Mouse (Mus musculus) kidney, postnatal 0 days (tissue): Measurements from ENCODE around the gene Sema3f. TPM values are rescaled to one million over a fixed set of nuclear protein-coding genes. Genes with fewer than 3 reads are reported as not detected.
A peak's percentile ranks its signal among the peaks of the same experiment; 100 is the strongest.

ENCODE experiments used
- ATAC-seq: fragments of 200-750 bp; cut with Nextera tagmentation; replicated peaks from 2 replicates; pipeline ENCODE4 v1.8.0; 2017; ENCODE audit warnings: low read depth, moderate number of reproducible peaks, moderate TSS enrichment, moderate library complexity; ENCODE audit not compliant: low FRiP score
- DNase-seq: peaks from one replicate; pipeline ENCODE4 v3.0.0-alpha.2; 2016; ENCODE audit warnings: low spot score
- H3K27ac ChIP-seq: fragments of 300-500 bp; sonication (generic); 2 replicates; pipeline ENCODE4 v1.5.1; 2014; ENCODE audit warnings: mild to moderate bottlenecking
- H3K27me3 ChIP-seq: fragments of 300-500 bp; sonication (generic); 2 replicates; pipeline ENCODE4 v1.6.1; 2014; ENCODE audit warnings: low read length, mixed read lengths; ENCODE audit not compliant: insufficient read depth
- H3K36me3 ChIP-seq: fragments of 300-500 bp; sonication (generic); 2 replicates; pipeline ENCODE4 v1.6.1; 2014; ENCODE audit warnings: low read length, mixed read lengths; ENCODE audit not compliant: insufficient read depth
- H3K4me1 ChIP-seq: fragments of 300-500 bp; sonication (generic); replicated peaks from 2 replicates; pipeline ENCODE4 v1.6.1; 2014; ENCODE audit warnings: antibody characterized with exemption, low read length, mixed read lengths; ENCODE audit not compliant: insufficient read depth
- H3K4me2 ChIP-seq: fragments of 300-500 bp; sonication (generic); 2 replicates; pipeline ENCODE4 v1.6.1; 2014; ENCODE audit warnings: mild to moderate bottlenecking, low read length, moderate library complexity, mixed read lengths
- H3K4me3 ChIP-seq: fragments of 300-500 bp; sonication (generic); replicated peaks from 2 replicates; pipeline ENCODE4 v1.5.1; 2014; ENCODE audit warnings: low read depth, low read length
- H3K9ac ChIP-seq: fragments of 300-500 bp; sonication (generic); 2 replicates; pipeline ENCODE4 v1.6.1; 2014; ENCODE audit warnings: low read depth, low read length
- H3K9me3 ChIP-seq: fragments of 300-500 bp; sonication (generic); replicated peaks from 2 replicates; pipeline ENCODE4 v1.6.1; 2016; ENCODE audit warnings: low read length, inconsistent platforms, mixed read lengths
- CTCF ChIP-seq: IDR thresholded peaks from 2 replicates; pipeline ENCODE4 v1.5.1; 2016; ENCODE audit warnings: antibody characterized with exemption, low read depth, mild to moderate bottlenecking, moderate library complexity
- WGBS: fragments of 180-500 bp; shearing (Covaris S2); extraction: QIAGEN DNeasy Blood & Tissue Kit; methylation state at CpG from one replicate; pipeline ENCODE4 v1.1.7; 2014; 5-methylcytosine and 5-hydroxymethylcytosine counted together
- polyA plus RNA-seq: library from polyadenylated mRNA; unstranded; fragments of >200 nt; fragmentation: Nextera tagmentation; extraction: Ambion mirVana; gene quantifications from 2 replicates; pipeline ENCODE4 v1.2.1, GENCODE M21; 2015

The Sema3f gene
- polyA plus RNA-seq, 1 experiment from 2014 or later, result 16.2 TPM

DNA sequence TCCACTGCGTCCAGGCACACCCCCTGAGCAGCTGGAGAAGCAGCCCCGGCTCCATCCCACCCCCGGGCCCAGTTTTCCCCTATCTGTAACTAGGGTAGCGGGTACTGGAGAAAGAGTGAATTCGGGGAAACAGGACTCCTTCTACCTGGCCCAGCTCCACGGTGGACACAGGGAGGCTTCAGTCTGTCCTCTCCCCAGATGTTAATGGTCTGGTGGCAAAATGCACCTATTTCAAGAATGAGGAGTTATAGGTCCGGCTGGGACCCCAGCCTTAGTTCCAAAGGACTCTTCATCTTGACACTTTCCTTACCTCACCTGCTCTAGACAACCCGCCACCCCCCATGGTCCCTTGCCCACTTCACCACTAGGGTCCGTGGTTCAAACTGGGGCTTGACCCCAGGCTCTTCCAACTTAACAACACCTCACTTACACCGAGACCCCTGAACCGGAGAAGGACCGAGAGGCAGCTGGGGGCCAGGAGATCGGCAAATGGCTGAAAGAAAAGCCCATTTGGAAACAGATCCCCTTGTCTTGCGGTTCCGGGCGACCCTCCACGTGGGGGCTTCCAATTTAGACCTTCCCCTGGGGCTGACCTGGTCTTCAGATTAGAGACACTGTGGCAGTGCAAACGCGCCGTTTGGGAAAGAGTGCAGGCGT, 1.7 kb downstream of the Sema3f start:
- Histone ChIP-seq H3K27ac (peak overlapping the region; percentile 89), H3K4me3 (peak overlapping the region; percentile 75), H3K9ac (peak overlapping the region; percentile 93), H3K9me3 (no peaks in the 10 kb centered on the region), H3K4me2 (peak overlapping the region; percentile 97), H3K36me3 (no peaks in the 10 kb centered on the region; the same call in 1 of the 2 replicates), H3K4me1 (peaks cover 39% of the 10 kb centered on the region), H3K27me3 (no peaks in the 10 kb centered on the region)
- ATAC-seq (no peak), DNase-seq (no peak)
- WGBS, result 3% methylated on average over 21 of the region's 21 CpGs
- no peak; the same call in 1 of the 2 replicates for TF ChIP-seq CTCF

DNA sequence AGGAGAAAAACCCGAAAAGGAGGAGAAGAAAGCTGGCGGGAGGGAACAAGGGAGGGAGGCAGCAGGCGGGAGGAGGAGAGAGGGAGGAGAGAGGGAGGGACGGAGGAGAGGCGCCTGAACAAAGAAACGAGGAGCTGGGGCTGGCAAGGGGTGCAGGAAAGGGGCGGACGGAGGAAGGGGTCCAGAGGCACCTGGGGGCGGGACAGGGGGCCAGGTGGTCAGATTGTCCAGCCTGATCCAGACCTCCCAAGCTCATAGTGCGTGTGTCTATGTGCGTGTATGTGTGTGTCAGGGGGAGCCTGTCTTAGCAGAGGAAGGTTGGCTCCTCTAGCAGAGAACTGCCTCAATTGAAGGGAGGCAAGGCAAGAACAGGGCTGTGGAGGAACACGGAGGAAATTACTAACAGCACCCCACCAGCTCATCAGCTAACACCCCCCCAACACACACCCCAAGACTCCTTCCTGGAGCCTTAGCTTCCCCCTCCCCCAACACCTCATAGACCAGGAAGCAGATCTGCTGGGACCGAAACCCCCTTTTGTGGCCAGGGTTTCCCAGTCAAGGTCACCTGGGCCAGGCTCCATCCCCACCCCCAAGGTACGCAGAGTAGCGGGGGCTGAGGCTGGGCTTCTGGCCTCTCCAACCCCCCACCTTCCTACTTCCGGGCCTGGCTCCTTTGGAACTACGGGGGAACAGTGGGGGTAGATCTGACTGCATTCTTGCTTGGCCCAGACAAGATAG, 2.4 kb downstream of the Sema3f start:
- DNase-seq, result peak; percentile 69

DNA sequence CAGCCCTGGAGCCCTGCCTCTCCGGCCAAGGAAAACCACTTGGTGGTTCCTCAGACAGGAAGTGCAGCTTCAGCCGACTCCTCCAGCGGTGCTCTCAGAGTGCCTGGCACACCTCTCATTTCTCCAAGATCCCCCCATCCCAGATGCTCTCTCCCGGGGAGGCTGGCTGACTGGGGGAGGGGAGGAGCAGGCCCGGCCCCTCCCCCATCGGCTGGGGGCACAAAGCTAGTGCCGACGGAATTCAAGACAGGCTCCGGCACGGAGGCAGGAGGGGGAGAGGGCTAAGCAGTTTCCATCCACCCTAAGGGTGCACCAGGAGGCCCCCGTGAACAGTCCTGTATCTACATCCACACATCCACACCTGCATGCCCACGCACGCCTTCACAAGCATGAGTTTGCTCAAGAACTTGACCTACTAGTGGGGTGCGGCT, 3.5 kb downstream of the Sema3f start:
- peak overlapping the region; percentile 75 for H3K4me3 ChIP-seq
- no peaks in the 10 kb centered on the region for H3K9me3 ChIP-seq
- no peaks in the 10 kb centered on the region for H3K27me3 ChIP-seq
- H3K36me3 ChIP-seq, result no peaks in the 10 kb centered on the region; the same call in 1 of the 2 replicates
- WGBS, result 8% methylated on average over 14 of the region's 14 CpGs
- H3K27ac ChIP-seq, result no peak overlapping the region
- no peak for TF ChIP-seq CTCF
- DNase-seq, result peak; percentile 35
- ATAC-seq, result no peak
- peaks cover 51% of the 10 kb centered on the region for H3K4me1 ChIP-seq
- peak overlapping the region; percentile 97 for H3K4me2 ChIP-seq
- peak overlapping the region; percentile 93; the same call in 1 of the 2 replicates for H3K9ac ChIP-seq

More for the DNA sequence above, 2.4 kb downstream of the Sema3f start:
- H3K27ac ChIP-seq, result peak overlapping the region; percentile 39
- no peaks in the 10 kb centered on the region for H3K27me3 ChIP-seq
- H3K36me3 ChIP-seq, result no peaks in the 10 kb centered on the region; the same call in 1 of the 2 replicates
- TF ChIP-seq CTCF, result no peak
- no peak for ATAC-seq
- 6% methylated on average over 16 of the region's 17 CpGs for WGBS
- H3K9me3 ChIP-seq, result no peaks in the 10 kb centered on the region
- peak overlapping the region; percentile 75 for H3K4me3 ChIP-seq
- H3K4me2 ChIP-seq, result peak overlapping the region; percentile 97
- H3K9ac ChIP-seq, result peak overlapping the region; percentile 93
- peaks cover 43% of the 10 kb centered on the region for H3K4me1 ChIP-seq

DNA sequence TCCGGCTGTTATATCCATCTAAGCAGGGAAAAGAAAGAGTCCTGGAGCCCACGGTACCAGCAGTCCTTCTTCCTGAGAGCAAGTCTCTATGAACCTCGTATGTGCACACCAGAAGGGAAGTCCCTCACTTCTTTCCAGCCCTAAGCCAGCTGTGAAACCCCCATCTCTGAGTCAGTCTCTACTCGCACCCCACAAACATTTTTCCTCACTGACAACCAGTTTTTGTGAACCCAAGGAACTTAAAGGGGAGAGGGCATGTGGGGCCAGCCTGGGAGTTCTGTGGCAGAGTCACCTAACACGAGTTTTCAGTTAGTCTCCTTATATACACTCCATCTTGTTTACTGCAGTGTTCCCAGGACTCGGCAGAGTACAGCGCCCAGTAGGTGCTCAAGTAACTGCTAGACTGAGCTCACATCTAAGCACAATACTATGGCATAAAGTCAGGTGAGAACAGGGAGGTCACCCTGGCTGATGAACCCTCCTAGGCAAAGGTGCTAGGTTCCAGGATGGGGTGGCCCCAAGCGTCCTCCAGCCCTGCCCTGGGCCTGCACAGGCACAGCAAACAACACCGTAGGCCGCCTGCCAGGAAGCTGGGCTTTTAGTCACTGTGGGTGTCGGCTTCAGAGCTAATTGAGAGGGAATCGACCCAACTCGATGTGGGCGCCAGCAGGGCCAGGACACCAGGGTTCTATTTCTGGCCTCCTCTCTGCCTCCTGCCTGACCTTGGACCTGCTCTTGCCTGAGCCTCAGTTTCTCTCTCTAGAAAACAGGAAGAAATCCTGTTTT, 6.7 kb downstream of the Sema3f start:
- no peaks in the 10 kb centered on the region for H3K9me3 ChIP-seq
- ATAC-seq (no peak), DNase-seq (no peak)
- H3K36me3 ChIP-seq, result no peaks in the 10 kb centered on the region; the same call in 1 of the 2 replicates
- no peaks in the 10 kb centered on the region for H3K27me3 ChIP-seq
- peak overlapping the region; percentile 42; the same call in 1 of the 2 replicates for H3K27ac ChIP-seq
- H3K9ac ChIP-seq, result 0 out of 2 replicates have a peak overlapping the region, but pooled peaks have one; percentile 27
- 51% methylated on average over 14 of the region's 14 CpGs for WGBS
- no peak for TF ChIP-seq CTCF
- no peak overlapping the region for H3K4me2 ChIP-seq
- H3K4me3 ChIP-seq, result no peak overlapping the region
- H3K4me1 ChIP-seq, result peaks cover 73% of the 10 kb centered on the region

DNA sequence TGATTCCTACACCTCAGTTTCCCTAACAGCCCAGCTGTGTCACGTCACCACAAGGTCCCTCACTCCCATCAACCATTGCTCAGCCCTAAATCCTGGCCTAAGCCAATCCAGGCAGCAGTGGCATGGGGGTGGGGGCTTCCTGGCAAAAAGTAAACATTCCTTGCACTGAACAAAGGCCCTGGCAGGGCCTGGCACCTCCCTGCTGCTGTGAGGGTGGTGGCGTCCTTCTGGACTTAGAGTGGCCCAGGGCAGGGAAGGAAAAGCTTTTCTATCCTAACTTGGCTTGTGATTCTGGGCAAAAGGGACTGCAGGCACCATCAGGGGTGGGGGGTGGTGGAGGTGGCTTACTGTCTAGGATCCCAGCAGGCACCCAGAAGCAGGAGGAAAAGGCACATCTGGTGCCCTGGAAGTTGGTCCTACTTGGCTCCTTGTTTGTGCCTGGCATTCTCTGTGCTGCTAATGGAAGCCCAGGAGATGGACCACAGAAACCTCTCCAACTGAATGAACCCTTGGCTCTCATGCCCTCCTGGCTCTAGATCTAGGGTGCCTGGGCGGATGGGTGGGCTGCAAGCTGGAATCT, 7.6 kb downstream of the Sema3f start:
- H3K4me2 ChIP-seq, result no peak overlapping the region
- peak overlapping the region; percentile 47; the same call in 1 of the 2 replicates for H3K27ac ChIP-seq
- DNase-seq, result no peak
- no peak for ATAC-seq
- peaks cover 76% of the 10 kb centered on the region for H3K4me1 ChIP-seq
- no peaks in the 10 kb centered on the region for H3K9me3 ChIP-seq
- WGBS, result 57% methylated on average over 3 of the region's 3 CpGs
- no peak overlapping the region for H3K9ac ChIP-seq
- H3K4me3 ChIP-seq, result no peak overlapping the region
- no peaks in the 10 kb centered on the region; the same call in 1 of the 2 replicates for H3K36me3 ChIP-seq
- H3K27me3 ChIP-seq, result no peaks in the 10 kb centered on the region
- no peak for TF ChIP-seq CTCF
